Mouse (Mus musculus): ENCODE measurements around the gene Zfp148.

Gene Zfp148

GRCm38 (mm10) chr16:33379944-33380881 is at the start of gene Zfp148:
Gene Zfp148, plus strand, starts transcription at chr16:33380836.
- DNase-seq, result peak; percentile 90 to 97

DNA sequence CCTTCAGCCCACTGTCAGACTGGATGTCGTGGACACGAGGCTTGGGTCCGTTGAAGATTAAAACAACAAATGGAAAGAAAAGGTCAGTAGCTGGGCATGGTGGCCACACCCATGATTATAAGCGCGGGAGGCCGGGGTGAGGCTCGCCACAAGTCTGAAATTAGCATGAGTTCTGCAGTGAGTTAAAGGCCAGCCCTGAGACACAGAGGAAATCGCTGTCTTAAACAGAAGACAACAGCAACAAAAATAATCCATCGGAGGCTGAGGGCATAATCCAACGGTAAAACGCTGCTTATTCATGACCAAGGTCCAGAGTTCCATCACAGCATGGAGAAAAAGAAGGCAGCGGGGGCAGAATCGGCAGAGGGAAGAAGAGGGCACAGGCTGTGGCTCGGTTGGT is 47.6 kb upstream of the Zfp148 start:
- DNase-seq, result peak; percentile 54 to 56

DNA sequence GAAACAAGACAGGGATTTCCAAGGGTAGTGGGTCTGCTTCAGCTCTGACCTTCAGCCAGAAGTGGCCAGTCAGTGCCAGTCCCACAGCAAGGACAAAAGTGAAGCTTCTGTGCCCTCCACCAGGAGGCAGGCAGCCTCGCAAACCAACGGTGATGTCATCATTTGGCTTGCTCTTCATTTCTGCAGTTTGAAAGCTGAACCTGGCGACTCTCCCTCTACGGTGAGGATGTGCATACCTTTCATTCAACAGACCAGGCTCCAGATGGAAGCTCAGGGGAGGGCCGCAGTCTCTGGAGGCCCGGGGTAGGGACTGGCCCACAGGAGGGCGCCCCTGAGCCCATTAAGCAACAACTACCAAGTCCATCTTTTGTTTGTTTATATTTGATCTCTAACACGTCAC is 43.5 kb upstream of the Zfp148 start:
- DNase-seq, result peak; percentile 85 to 89

DNA sequence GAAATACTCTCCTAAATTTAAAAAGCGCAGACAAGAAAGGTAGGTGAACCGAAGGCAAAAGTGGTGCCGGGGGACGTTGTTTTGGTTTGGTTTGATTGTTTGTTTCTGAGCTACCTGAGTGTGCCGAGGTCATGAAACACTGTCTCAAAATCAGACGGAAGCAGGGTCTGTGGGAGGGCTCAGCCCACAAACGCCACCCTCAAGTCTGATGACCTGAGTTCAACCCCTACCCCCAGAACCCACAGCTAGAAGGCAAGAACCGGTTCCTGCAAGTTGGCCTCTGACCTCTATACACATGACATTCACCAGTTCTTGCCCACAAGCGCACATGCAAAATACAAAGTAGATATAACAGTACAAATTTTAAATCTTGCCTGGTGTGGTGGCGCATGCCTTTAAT is 43.0 kb upstream of the Zfp148 start:
- no peak for DNase-seq

GRCm38 (mm10) chr16:33338492-33338891 is 42.1 kb upstream of the Zfp148 start:
- DNase-seq, result no peak

DNA sequence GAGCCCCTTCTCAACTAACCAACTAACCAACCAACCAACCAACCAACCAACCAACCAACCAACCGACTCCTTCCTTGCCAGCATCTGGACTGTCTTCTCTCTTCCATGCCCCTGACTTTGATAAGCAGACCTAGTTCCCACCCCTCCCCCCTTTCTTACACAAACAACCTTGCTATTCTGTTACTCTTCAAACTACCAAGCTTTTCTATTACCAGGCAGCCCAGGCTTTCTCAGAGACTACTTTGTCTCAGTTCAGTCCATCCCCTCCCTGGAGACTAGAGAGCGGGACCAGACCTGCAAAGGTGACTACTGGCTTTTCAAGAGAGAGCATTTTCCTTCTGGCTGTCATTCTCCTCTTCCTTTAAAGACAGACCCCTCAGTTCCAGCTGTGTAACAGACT is 41.2 kb upstream of the Zfp148 start:
- no peak for DNase-seq

DNA sequence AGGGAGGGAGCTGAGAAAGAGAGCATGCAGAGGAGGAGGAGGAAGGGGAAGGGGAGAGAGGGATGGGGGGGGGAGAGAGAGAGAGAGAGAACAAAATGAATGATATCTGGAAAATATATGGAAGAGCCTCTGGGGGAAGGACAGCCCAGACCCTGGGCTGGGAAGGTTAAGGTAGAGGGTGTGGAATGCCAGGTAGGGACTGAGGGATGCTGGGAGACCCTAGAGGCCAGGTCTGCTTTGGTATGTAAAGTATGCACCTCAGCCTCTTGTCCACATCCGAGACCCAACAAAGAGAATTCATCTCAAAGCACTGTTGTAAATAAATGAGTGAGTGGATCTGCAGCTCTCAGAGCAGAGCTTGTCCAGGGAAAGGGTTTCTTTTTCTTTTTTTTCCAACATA is 38.3 kb upstream of the Zfp148 start:
- no peak for DNase-seq

- DNase-seq, result peak; percentile 53 to 55
These were observed 37.5 kb upstream of the Zfp148 start for GRCm38 (mm10) chr16:33343106-33343505.

DNA sequence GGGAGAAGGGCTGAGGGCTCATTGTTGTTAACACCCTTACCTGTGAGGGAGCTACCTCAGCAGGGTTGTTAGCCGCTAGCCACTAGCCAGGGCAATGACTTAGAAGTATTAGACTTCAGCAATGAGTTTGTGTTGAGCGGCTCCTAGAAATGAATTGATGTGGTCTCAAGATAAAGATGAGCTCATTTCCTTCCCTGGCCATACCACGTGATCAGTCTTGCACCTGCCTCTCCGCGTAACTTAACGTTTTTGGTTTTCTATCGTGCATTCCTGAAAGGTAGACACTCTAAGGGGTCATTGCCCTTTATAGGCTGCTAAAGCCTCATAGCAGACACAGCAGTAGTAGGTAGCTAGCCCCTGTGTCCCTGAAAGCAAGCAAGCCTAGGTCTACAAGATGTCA is 37.0 kb upstream of the Zfp148 start:
- no peak for DNase-seq

GRCm38 (mm10) chr16:33344379-33344778 is 36.3 kb upstream of the Zfp148 start:
- no peak for DNase-seq

DNA sequence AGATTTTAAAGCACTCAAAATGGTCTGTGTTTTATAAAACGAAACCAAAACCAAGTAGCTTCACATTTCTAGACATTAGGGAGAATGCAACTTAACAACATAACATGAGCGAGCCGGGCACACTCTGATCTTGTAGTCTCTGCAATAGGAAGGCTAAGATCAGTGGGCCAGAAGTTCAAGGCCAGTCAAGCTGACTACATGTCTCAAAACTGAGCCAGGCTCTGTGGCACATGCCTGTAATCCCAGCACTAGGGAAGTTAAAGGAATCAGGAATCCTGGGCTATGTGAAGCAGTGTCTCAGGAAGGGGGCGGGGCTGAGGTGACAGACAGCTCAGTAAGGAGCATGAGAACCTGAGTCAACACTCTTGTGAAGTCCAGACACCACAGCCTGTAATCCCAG is 35.8 kb upstream of the Zfp148 start:
- DNase-seq, result peak in 1 of 2 experiments; percentile 46

DNA sequence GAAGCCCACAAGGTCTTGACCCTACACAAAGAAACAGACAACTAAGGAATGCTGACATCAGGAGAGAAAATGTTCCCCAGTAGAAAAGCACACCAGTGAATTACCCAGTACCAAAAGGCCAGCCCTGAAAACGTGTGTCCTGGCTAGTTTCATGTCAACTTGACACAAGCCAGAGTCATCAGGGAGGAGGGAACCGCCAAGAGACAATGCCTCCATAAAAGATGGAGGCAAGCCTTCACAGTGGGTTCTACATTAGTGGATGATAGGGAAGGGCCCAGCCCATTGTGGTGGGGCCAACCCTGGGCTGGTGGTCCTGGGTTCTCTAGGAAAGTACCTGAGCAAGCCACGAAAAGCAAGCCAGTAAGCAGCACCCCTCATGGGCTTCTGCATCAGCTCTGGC is 34.3 kb upstream of the Zfp148 start:
- no peak for DNase-seq

GRCm38 (mm10) chr16:33347134-33347533 is 33.5 kb upstream of the Zfp148 start:
- DNase-seq, result no peak

- no peak for DNase-seq
These were observed 22.8 kb upstream of the Zfp148 start for GRCm38 (mm10) chr16:33357805-33358204.

DNA sequence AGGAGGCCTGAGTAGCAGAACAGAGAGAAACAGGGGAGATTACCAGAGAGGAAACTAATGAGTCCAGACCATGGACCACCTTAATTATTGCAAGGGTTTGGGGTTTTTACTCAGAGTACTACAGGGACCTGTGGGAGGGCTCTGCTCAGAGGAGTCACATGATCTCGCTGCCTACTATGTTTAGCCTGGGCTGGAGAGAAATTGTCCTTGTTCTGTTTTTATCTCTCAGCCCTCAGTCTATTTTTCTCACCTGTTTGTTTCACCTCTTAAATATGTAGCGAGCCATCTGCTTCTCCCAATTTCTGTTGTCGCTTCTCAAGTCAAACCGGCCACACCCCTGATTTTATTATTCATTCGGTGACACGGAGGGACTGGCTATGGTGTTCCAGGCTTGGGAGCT is 14.9 kb upstream of the Zfp148 start:
- DNase-seq, result no peak

DNA sequence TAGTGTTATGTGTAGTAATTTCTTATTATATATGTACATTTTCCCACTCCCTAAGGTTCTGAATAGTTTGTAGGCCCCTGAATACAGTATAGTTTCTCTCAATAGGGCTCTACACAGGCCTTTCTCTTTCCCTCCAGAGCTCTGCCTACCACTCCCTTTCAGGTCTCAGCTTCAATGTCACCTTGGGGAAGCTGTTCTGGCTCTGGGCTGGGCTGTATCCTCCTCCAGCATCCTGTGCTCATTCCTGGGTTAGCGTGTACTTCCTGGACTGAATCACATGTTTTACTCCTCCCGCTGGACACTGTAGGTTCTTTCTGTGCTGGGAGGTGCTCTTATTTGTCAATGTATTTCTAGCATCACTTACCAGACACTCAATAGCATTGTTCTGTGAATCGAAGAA is 12.0 kb upstream of the Zfp148 start:
- no peak for DNase-seq

- DNase-seq, result no peak
These were observed 9.8 kb upstream of the Zfp148 start for GRCm38 (mm10) chr16:33370836-33371235.

DNA sequence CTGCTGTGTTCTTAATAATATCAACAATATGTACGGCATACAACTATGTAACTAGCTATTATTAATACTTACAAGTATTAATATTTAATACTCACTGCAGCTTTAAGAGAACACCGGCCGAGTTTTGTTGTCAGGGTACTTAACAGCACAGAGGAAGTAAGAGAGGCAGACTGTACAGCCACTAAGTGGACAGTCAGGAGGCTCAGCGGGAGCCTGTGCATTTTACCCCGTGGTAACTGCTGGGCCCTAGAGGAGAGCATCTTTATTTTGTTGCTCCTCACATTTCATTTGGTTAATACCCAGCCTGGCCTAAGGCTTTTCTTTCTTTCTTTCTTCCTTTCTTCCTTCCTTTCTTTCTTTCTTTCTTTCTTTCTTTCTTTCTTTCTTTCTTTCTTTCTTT is 8.0 kb upstream of the Zfp148 start:
- DNase-seq, result no peak

DNA sequence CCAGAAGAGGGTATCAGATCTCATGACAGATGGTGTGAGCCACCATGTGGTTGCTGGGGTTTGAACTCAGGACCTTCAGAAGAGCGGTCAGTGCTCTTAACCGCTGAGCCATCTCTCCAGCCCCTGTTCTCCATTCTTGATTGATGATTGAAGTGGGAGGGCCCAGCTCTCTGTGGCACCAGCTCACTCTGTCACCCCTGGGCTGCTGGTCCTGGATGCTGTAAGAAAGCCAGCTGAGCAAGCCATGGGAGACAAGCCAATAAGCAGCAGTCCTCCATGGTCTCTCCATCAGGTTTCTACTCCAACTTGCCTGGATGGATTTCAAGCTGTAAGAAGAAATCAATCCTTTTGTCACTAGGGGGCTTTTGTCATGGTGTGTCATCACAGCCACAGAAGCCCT is 7.3 kb upstream of the Zfp148 start:
- no peak for DNase-seq

DNA sequence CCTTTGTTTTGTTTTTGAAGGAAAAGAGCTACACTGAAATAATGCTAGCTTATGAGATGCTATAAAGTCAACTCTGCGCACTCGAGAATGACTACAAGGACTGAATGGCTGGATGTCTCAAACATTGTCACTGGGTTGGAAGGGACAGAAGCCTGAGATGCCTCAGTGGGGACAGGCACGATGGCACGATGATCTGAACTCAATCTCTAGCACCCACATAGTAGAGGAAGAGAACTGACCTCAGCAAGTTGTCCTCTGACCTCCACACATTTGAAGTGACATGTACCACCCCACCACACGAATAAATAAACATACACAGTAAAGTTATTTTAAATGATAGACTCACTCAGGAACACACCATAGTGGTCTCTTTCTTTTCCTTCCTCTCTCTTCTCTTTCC is 4.4 kb upstream of the Zfp148 start:
- DNase-seq, result no peak

- DNase-seq, result peak; percentile 34 to 61
These were observed 1.3 kb upstream of the Zfp148 start for GRCm38 (mm10) chr16:33379219-33379943.

DNA sequence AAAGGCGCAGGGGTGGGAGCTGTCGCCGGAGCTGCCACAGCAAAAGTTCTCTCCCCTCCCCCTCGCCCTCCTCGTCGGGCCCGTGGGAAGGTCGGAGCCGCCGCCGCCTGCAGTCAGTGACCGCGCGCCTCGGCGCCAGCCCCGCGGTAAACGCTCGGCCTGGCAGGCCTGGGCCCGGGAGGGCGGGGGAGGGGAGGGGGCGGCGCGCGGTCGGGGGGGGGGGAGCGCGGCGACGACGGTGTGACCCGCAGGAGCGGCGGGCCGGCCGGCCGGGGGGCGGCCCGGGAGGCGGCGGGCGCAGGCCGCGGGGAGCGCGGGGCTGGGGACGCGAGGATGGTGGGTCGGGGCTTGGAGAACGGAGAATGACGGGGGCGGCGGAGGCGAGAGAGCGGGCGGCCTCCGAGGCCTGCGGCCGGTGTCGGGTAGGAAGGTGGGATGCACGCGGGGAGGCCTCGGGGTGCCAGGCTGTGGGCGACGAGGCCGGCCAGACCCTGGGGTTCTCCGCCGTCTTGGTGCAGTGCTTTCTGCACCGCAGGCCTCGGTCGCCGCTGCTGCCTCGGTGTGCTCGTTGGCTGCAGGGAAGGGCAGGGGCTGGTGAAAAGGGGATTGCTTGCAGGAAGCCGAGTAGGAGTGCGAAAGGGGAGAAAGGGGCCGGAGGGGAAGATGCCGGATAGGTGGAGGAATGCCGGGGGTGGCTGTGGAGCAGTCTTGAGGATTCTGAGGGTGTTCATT is 412 bp downstream of the Zfp148 start:
- peak; percentile 17 to 63 for DNase-seq

DNA sequence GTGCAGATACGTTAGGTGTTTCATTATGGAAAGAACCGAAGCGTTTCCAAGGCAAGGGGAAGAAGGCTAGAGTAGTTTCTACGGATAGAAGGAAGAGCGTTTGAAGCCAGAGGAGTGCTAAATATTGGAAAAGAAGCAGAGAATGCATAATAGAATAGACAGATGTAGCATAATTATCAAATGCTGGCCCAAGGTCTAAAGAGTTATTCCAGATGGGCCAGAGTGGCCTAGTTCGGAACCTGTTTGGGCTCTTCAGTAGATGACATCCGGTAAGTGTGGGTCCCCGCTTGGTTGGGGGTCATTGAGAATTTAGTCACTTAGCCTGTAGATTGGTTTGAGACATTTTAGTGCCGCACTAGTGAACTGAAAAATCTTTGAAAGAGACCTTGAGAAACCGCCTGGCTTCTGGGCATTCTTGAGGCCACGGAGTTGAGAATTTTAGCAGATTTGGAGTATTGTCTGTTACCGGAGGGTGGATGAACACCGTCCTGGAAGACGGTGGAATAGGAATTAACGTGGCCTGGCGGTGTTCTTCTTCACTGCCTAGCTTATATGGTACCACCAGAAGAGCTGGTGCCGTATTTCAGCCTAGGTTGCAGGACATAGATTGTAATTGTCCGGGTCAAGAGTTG is 1.1 kb downstream of the Zfp148 start:
- peak in 1 of 2 experiments; percentile 26 for DNase-seq
